Mouse (Mus musculus): Measurements from ENCODE around the gene Ccdc180.

Gene Ccdc180

GRCm38 (mm10) chr4:45911256-45911655, 21.2 kb downstream of the Ccdc180 start:
- no peak for DNase-seq (ENCODE audit: low read depth, low spot score)

DNA sequence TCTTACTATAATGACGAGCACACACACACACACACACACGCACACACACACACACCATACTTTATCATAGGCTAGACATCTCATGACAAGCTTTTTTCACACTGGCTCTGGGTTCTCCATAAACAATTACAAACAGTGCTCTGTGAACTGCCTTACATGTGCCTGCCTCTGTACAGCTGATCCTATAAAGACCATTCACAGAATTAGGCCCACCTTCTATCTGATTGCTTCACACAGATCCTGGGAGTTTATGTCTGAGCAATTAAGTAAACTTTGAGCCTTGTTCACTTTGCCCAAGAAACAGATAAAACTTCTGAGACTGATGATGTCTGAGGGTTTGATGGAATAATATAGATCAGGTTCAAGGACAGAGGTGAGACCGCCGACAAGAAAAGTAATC, 21.8 kb downstream of the Ccdc180 start:
- DNase-seq (ENCODE audit: low read depth, low spot score), result no peak

DNA sequence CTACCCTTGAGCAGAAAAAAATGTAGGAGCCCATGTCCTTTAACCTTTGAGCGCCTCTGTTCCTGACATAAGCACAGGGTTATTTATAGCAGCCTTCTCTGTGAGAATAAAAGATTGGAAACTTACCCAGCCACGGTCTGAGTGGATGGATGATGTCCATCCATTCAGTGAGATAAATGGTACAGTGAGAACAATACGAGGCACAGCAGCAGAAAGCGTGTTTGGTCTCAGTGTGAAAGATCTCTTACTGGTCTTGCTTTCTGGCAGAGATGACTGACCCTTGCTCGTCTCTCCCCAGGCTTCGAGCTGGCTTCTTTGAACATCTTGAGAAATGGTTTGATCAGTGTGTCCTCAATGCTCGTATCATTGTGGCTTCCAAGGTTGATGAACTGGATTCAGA, 27.0 kb downstream of the Ccdc180 start:
- peak; percentile 5 for DNase-seq (ENCODE audit: low read depth, low spot score)

DNA sequence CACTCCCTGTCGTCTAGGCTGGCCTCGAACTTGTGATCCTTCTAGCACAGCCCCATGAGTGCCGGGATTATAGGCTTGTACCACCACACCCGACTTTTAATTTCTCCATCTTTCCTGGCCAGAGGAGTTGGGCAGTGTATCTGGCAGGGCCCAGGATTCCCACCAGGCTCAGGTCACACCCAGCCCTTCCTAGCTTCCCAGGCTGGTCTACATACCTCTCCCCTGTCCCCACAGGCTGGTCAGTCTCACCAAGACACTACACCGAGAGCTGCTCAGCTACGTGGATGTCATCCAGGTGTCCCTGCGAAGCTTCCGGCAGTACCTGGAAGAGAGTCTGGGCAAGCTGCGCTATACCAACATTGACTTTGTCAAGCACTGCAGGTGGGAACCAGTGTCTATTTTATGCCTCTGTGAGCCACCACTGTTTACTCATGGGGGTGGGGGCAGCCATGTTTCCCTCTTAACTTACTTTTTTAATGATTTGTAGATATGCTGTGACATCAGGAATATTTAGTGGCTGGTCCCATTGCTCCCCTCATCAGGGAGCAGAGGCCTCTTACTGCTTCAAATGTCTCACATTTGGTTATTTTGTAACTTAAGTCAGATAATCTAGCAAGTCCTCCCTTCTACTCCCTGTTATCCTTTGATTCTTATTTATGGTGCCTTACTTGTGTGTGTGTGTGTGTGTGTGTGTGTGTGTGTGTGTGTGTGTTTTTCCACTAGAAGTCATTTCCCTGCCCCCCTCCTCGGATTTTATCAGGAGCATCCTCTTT, 31.7 kb downstream of the Ccdc180 start:
- DNase-seq (ENCODE audit: low read depth, low spot score), result no peak

GRCm38 (mm10) chr4:45924011-45924410, 33.9 kb downstream of the Ccdc180 start:
- no peak for DNase-seq (ENCODE audit: low read depth, low spot score)

- no peak for DNase-seq (ENCODE audit: low read depth, low spot score)
Measured at GRCm38 (mm10) chr4:45928561-45928960, 38.5 kb downstream of the Ccdc180 start.

DNA sequence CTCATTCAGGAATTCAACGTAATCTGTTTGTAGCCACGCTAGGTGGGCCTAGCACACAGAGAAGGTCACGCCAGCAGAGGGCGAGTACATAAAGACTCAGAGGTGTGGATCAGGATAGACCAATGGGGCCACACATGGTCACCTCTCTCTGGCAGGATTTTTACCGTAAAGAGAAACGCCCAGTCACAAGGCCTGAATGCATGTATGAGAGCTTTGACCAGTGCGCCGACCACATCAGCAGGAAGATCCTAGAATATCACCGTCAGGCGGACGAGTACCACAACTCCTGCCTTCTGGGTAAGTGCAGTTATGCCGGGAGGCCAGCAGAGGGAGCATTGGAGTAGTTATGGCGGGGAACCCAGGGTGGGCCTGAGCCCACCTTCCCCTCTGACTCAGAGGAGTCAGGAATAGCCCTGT, 51.5 kb downstream of the Ccdc180 start:
- DNase-seq (ENCODE audit: low read depth, low spot score), result peak; percentile 53

GRCm38 (mm10) chr4:45947729-45948128, 57.6 kb downstream of the Ccdc180 start:
- DNase-seq (ENCODE audit: low read depth, low spot score), result no peak

- DNase-seq (ENCODE audit: low read depth, low spot score), result peak; percentile 77
Measured at GRCm38 (mm10) chr4:45949109-45949848, 59.2 kb downstream of the Ccdc180 start.

DNA sequence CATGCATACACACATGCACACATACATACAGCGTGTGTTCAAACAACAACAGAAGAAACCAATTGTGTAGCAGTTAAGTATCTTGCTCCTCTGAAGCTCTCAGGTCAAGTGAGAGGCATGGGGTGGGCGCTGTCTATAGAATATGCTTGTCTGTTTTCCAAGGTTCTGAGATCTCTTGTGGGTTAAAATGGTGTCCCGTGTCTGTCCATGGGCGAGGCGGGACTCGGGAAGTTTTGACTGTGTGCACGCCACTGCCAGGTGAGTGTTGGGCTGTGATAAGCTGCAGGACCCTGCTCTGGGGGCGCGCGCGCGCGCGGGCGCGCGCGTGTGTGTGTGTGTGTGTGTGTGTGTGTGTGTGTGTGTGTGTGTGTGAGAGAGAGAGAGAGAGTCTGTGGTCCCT, 61.7 kb downstream of the Ccdc180 start:
- no peak for DNase-seq (ENCODE audit: low read depth, low spot score)

- no peak for DNase-seq (ENCODE audit: low read depth, low spot score)
Measured at GRCm38 (mm10) chr4:45953025-45953919, 63.2 kb downstream of the Ccdc180 start.

GRCm38 (mm10) chr4:45955235-45955634, 65.1 kb downstream of the Ccdc180 start:
- DNase-seq (ENCODE audit: low read depth, low spot score), result no peak

DNA sequence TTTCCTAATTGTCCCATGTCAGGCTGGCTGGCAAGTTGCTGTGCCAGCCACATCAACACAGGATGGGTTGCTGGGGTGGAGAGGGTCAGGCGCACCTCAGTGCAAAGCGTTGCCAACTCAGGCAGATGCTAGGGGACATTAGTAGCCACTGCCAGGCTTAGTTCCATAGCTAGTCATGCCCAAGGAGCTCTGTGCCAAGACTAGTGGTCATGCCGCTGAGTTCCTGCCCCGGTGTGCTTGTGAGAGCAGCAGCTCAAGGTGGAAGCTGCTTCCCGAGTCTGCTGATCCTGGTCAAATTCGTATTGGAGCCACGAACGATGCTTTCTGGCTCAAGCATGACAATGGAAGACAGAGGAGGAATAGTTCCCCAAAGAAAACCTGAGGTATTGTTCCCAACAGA, 66.0 kb downstream of the Ccdc180 start:
- no peak for DNase-seq (ENCODE audit: low read depth, low spot score)

DNA sequence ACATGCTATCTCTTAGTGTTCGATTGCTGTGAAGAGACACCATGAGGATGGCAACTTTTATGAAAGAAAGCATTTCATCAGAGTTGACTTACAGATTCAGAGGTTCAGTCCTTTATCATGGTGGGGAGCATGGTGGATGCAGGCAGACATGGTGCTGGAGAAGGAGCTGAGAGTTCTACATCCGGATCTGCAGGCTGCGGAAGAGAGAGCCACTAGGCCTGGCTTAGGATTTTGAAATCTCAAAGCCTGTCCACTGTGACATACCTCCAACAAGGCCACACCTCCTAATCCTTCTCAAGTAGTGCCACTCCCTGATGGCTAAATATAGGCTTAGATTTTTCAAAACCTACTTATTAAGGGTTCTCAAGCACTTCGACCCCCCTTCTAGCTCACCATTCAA, 66.6 kb downstream of the Ccdc180 start:
- no peak for DNase-seq (ENCODE audit: low read depth, low spot score)

- peak; percentile 85 for DNase-seq (ENCODE audit: low read depth, low spot score)
Measured at GRCm38 (mm10) chr4:45964771-45965439, 74.8 kb downstream of the Ccdc180 start, which contains the start of gene Tdrd7. Gene Tdrd7, plus strand, starts transcription at chr4:45965334.

GRCm38 (mm10) chr4:45965737-45966447, 75.8 kb downstream of the Ccdc180 start:
- peak; percentile 95 for DNase-seq (ENCODE audit: low read depth, low spot score)

DNA sequence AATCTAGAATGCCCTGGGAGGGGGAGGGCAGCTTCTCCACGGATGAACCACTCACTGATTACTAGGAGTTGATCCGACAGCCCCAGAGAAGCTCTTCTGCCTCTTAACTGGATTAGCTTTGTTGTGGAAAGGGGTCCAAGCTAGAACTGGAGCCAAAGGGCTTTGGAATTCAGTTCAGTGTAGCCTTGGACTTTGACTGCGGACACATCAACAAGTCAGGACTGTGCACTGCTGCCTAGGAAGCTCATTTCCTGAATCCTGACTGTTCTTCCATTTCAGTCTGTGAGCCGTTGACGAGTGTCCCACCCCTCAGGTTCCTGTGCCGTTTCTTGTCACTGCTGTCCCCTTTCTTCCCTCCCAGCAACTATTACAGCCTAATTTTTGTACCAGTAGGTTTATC, 76.6 kb downstream of the Ccdc180 start:
- peak; percentile 51 for DNase-seq (ENCODE audit: low read depth, low spot score)

GRCm38 (mm10) chr4:45967479-45968341, 77.6 kb downstream of the Ccdc180 start:
- peak; percentile 51 for DNase-seq (ENCODE audit: low read depth, low spot score)

DNA sequence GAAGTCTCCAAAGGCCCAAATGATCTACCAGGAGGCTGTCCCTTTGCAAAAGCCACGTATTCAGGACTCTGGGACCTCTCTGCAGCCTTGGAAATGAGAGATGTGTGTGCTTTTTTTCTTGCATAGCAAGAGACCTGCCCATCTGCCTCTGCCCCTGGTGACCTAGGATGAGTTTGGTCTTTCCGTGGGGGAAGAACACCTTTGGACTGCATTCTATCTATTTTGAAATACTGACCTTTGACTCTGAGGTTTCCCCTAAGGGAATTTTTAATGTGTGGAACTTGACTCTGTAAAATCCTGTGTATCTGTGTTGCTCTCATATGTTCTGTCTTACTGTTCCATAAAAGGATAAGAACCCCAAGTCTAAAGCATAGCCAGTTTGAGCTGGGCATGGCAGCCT, 78.9 kb downstream of the Ccdc180 start:
- DNase-seq (ENCODE audit: low read depth, low spot score), result no peak

Measured in 3T3-L1 (cell line).